Comparison of ENCODE assay signal across 32 mouse cellular contexts in genomic region chr16:31940586-31940985, GRCm38 (mm10). TPM values are rescaled to one million over a fixed set of nuclear protein-coding genes. Genes with fewer than 3 reads are reported as not detected.
DNase-seq lines count a peak whose midpoint lies in the region; ATAC-seq and TF ChIP-seq lines count a peak whose summit lies in the region.
"Had no signal": no experiment of that assay in that cellular context is flagged by ENCODE, and none has a peak within 500 bp of the region (broad histone marks: within the 10 kb centered on the region; RNA-seq: fewer than 3 reads in every experiment).

No protein-coding gene starts in this region.

- H3K79me2 ChIP-seq in MEL (ENCODE audit: control insufficient read depth, insufficient read depth, low read length, poor library complexity) = peaks cover under 1% of the 10 kb centered on the region

- TF ChIP-seq EP300 in MEL (IDR thresholded peaks at IDR 0.05; ENCODE audit: low read depth in 1 of 2, low read length in 2 of 2) = no peak; a peak in 1 of 4 replicates
- no peak for TF ChIP-seq EP300 in liver, embryonic 14.5 days (IDR thresholded peaks at IDR 0.05; ENCODE audit: low read depth)

- 68% methylated on average over 2 of the region's 2 CpGs for WGBS in hindbrain, embryonic 12.5 days
- WGBS in hindbrain, embryonic 16.5 days = 74% methylated on average over 2 of the region's 2 CpGs
- WGBS in liver, embryonic 14.5 days (ENCODE audit: insufficient replicate concordance) = 25% methylated on average over 2 of the region's 2 CpGs

- H3K4me3 ChIP-seq in hindbrain, embryonic 12.5 days = no peak overlapping the region
- no peak overlapping the region for H3K4me3 ChIP-seq in hindbrain, embryonic 16.5 days (ENCODE audit: low read length)
- H3K4me3 ChIP-seq in MEL (ENCODE audit: control insufficient read depth in 1 of 2, insufficient read depth in 1 of 2, low read depth in 2 of 2, low read length in 2 of 2) = no peak overlapping the region
- no peak overlapping the region for H3K4me3 ChIP-seq in liver, embryonic 14.5 days (ENCODE audit: insufficient read depth in 1 of 2, low read depth in 2 of 2, low read length in 2 of 2)
- H3K4me3 ChIP-seq in gastrocnemius, adult 2 months = no peak overlapping the region
- H3K4me3 ChIP-seq: embryonic facial prominence, embryonic 10.5 days; embryonic facial prominence, embryonic 15.5 days; forebrain, embryonic 12.5 days; heart, embryonic 12.5 days; limb, embryonic 10.5 days; limb, embryonic 15.5 days; midbrain, embryonic 15.5 days; neural tube, embryonic 15.5 days had no signal

- peaks cover 16% of the 10 kb centered on the region for H3K4me1 ChIP-seq in hindbrain, embryonic 12.5 days
- H3K4me1 ChIP-seq in hindbrain, embryonic 16.5 days (ENCODE audit: control insufficient read depth, insufficient read depth, low read depth, low read length) = peaks cover 15% of the 10 kb centered on the region
- H3K4me1 ChIP-seq in MEL (ENCODE audit: control insufficient read depth in 1 of 2, insufficient read depth in 2 of 2, low read length in 2 of 2) = peaks cover 0 to 11% of the 10 kb centered on the region in 2 experiments; a peak in 3 of 4 replicates
- H3K4me1 ChIP-seq in liver, embryonic 14.5 days (replicated peaks; ENCODE audit: control insufficient read depth in 2 of 2, insufficient read depth in 2 of 2, low read length in 1 of 2) = peaks cover 0 to 3% of the 10 kb centered on the region in 2 experiments; a peak in 2 of 4 replicates

- H3K9ac ChIP-seq in hindbrain, embryonic 12.5 days = 0 out of 2 replicates have a peak overlapping the region, but pooled peaks have one; percentile 4
- H3K9ac ChIP-seq in hindbrain, embryonic 16.5 days (ENCODE audit: low read depth, low read length) = no peak overlapping the region
- peak overlapping the region; percentile 33; the same call in 1 of the 2 replicates for H3K9ac ChIP-seq in MEL (ENCODE audit: control insufficient read depth, low read depth, low read length, poor library complexity, severe bottlenecking)
- H3K9ac ChIP-seq in liver, embryonic 14.5 days (replicated peaks) = no peak overlapping the region
- H3K9ac ChIP-seq: embryonic facial prominence, embryonic 15.5 days; forebrain, embryonic 12.5 days; heart, embryonic 12.5 days; hindbrain, embryonic 14.5 days; limb, embryonic 15.5 days; lung, embryonic 14.5 days; midbrain, embryonic 15.5 days; neural tube, embryonic 15.5 days had no signal

- H3K4me2 ChIP-seq in hindbrain, embryonic 12.5 days (replicated peaks) = no peak overlapping the region
- no peak overlapping the region for H3K4me2 ChIP-seq in hindbrain, embryonic 16.5 days (ENCODE audit: low read length)
- H3K4me2 ChIP-seq in liver, embryonic 14.5 days (ENCODE audit: low read depth) = no peak overlapping the region
- H3K4me2 ChIP-seq: embryonic facial prominence, embryonic 15.5 days; forebrain, embryonic 12.5 days; heart, embryonic 12.5 days; hindbrain, embryonic 14.5 days; limb, embryonic 15.5 days; lung, embryonic 14.5 days; midbrain, embryonic 15.5 days; neural tube, embryonic 15.5 days had no signal

- peaks cover 13% of the 10 kb centered on the region; the same call in 1 of the 2 replicates for H3K36me3 ChIP-seq in hindbrain, embryonic 12.5 days
- peaks cover 2% of the 10 kb centered on the region; the same call in 1 of the 2 replicates for H3K36me3 ChIP-seq in hindbrain, embryonic 16.5 days (ENCODE audit: control insufficient read depth, insufficient read depth, low read length)
- H3K36me3 ChIP-seq in MEL (ENCODE audit: control insufficient read depth in 1 of 2, insufficient read depth in 2 of 2, low read length in 2 of 2) = peaks cover 0 to 4% of the 10 kb centered on the region in 2 experiments; a peak in 1 of 4 replicates
- no peaks in the 10 kb centered on the region for H3K36me3 ChIP-seq in liver, embryonic 14.5 days (replicated peaks; ENCODE audit: control insufficient read depth, insufficient read depth, low read depth)
- H3K36me3 ChIP-seq: embryonic facial prominence, embryonic 15.5 days had no signal

- peaks cover 14% of the 10 kb centered on the region; the same call in 1 of the 2 replicates for H3K27me3 ChIP-seq in hindbrain, embryonic 12.5 days
- H3K27me3 ChIP-seq in hindbrain, embryonic 16.5 days (replicated peaks; ENCODE audit: control insufficient read depth, insufficient read depth, low read length) = no peaks in the 10 kb centered on the region
- no peaks in the 10 kb centered on the region for H3K27me3 ChIP-seq in MEL (ENCODE audit: control insufficient read depth in 1 of 2, insufficient read depth in 2 of 2, low read length in 2 of 2)
- peaks cover 8% of the 10 kb centered on the region for H3K27me3 ChIP-seq in liver, embryonic 14.5 days (ENCODE audit: control insufficient read depth, insufficient read depth, low read length)

- no peak overlapping the region for H3K27ac ChIP-seq in hindbrain, embryonic 12.5 days
- H3K27ac ChIP-seq in hindbrain, embryonic 16.5 days (ENCODE audit: low read depth, low read length) = no peak overlapping the region
- peak overlapping the region; percentile 59 for H3K27ac ChIP-seq in MEL (ENCODE audit: control insufficient read depth, low read depth, low read length)
- H3K27ac ChIP-seq in liver, embryonic 14.5 days = no peak overlapping the region
- no peak overlapping the region for H3K27ac ChIP-seq in gastrocnemius, adult 2 months
- H3K27ac ChIP-seq: embryonic facial prominence, embryonic 10.5 days; embryonic facial prominence, embryonic 15.5 days; forebrain, embryonic 12.5 days; hindbrain, embryonic 14.5 days; kidney, postnatal 0 days; limb, embryonic 10.5 days; limb, embryonic 15.5 days; midbrain, embryonic 15.5 days; neural tube, embryonic 15.5 days; stomach, postnatal 0 days had no signal

- no peak for ATAC-seq in hindbrain, embryonic 12.5 days (ENCODE audit: low FRiP score)
- no peak for ATAC-seq in hindbrain, embryonic 16.5 days
- ATAC-seq in liver, embryonic 14.5 days (ENCODE audit: insufficient read depth) = peak; percentile 42; the same call in 1 of the 2 replicates
- ATAC-seq: midbrain, embryonic 15.5 days had no signal

- TF ChIP-seq RAD21 in MEL (IDR thresholded peaks at IDR 0.05; ENCODE audit: low read depth, low read length) = no peak

- intact Hi-C loops in gastrocnemius, adult 2 months (cut with DNase I) = loop anchor here (10.0 kb wide), 1 partner anchor 304 kb away; the partner anchor contains the start of genes Fbxo45 and Wdr53
- intact Hi-C loops in left cerebral cortex, postnatal 25 days (cut with DNase I) = no loop called here

- peak; percentile 81 for DNase-seq in MEL (ENCODE audit: low read depth, low spot score)
- peak; percentile 38 for DNase-seq in induced T-regulatory cell, adult 2 months (ENCODE audit: low read depth)
- DNase-seq in liver, embryonic 14.5 days (ENCODE audit: low read depth in 3 of 3, low spot score in 3 of 3) = no peak
- DNase-seq in gastrocnemius, adult 2 months = no peak
- DNase-seq in cerebellum, postnatal 14 days = no peak
- DNase-seq in left cerebral cortex, postnatal 25 days (ENCODE audit: low spot score in 2 of 2) = no peak
- DNase-seq: adrenal gland, postnatal 25 days; cerebellum, adult 2 months; cerebellum, postnatal 25 days; gastrocnemius, postnatal 25 days; heart, adult 18-20 months; heart, postnatal 4 days; kidney, adult 2 months; kidney, postnatal 4 days; lung, embryonic 14.5 days; right cerebral cortex, postnatal 4 days; thymus, adult 18-20 months; thymus, postnatal 25 days had no signal

- no peak for TF ChIP-seq CTCF in MEL (IDR thresholded peaks at IDR 0.05 in 2 of 3, conservative IDR thresholded peaks at IDR 0.05 in 1 of 3; ENCODE audit: control insufficient read depth in 1 of 3, insufficient read depth in 1 of 3, low read depth in 2 of 3, low read length in 3 of 3, poor library complexity in 1 of 3, severe bottlenecking in 1 of 3)
- no peak for TF ChIP-seq CTCF in liver, embryonic 14.5 days (IDR thresholded peaks at IDR 0.05; ENCODE audit: low read depth)
- no peak for TF ChIP-seq CTCF in gastrocnemius, adult 2 months (IDR thresholded peaks at IDR 0.05)

- TF ChIP-seq POLR2A in MEL (IDR thresholded peaks at IDR 0.05; ENCODE audit: control insufficient read depth in 1 of 2, insufficient read depth in 1 of 2, low read depth in 1 of 2, low read length in 2 of 2, poor library complexity in 1 of 2) = no peak

- H3K9me3 ChIP-seq in hindbrain, embryonic 12.5 days (replicated peaks) = no peaks in the 10 kb centered on the region
- H3K9me3 ChIP-seq in hindbrain, embryonic 16.5 days (ENCODE audit: control insufficient read depth, low read length) = no peaks in the 10 kb centered on the region
- H3K9me3 ChIP-seq in MEL (replicated peaks; ENCODE audit: insufficient read depth, low read length) = no peaks in the 10 kb centered on the region
- H3K9me3 ChIP-seq in liver, embryonic 14.5 days (ENCODE audit: control insufficient read depth, low read length) = no peaks in the 10 kb centered on the region
- H3K9me3 ChIP-seq: embryonic facial prominence, embryonic 10.5 days; heart, embryonic 12.5 days; limb, embryonic 10.5 days; limb, embryonic 15.5 days; midbrain, embryonic 15.5 days; neural tube, embryonic 15.5 days had no signal

RNA-seq across cellular contexts. Expression of gene Pigz, which starts 6.9 kb away (rescaled TPM):
- polyA plus RNA-seq in hindbrain, embryonic 12.5 days (2016; fragmentation: Nextera tagmentation; extraction: Ambion mirVana) = 2.1 and 2.8 TPM in 2 replicates
- 4.1 and 5.2 TPM in 2 replicates for polyA plus RNA-seq in hindbrain, embryonic 16.5 days (2015; fragmentation: Nextera tagmentation; extraction: Ambion mirVana)
- 0.23 and 0.26 TPM in 2 replicates for total RNA-seq in MEL (2012; rRNA removed)
- polyA plus RNA-seq in MEL (2012; ENCODE audit: insufficient read depth in 1 of 2, insufficient read length in 2 of 2, low read depth in 1 of 2, low replicate concordance in 2 of 2, missing spikeins in 1 of 2) = under 1 TPM in 1 of 2 experiments, not detected in 1; 0.28 TPM
- polyA plus RNA-seq in liver, embryonic 14.5 days (2012; rRNA removed) = 0.15 and 0.31 TPM in 2 replicates
- polyA plus RNA-seq in liver, embryonic 14.5 days (2014; fragmentation: Nextera tagmentation; extraction: Ambion mirVana) = 0.28 and 0.34 TPM in 2 replicates
- total RNA-seq in gastrocnemius, adult 2 months (2021) = under 1 TPM; 0.20 to 0.71 TPM
- 10 to 100 TPM; 23.3 to 25.1 TPM for total RNA-seq in left cerebral cortex, postnatal 25 days (2021)
- total RNA-seq: adrenal gland, postnatal 25 days; megakaryocyte-erythroid progenitor cell, adult 5-6 weeks had no signal

RNA-seq across cellular contexts. Expression of gene 0610012G03Rik, which starts 7.7 kb away (rescaled TPM):
- 81.1 and 88.2 TPM in 2 replicates for polyA plus RNA-seq in hindbrain, embryonic 12.5 days (2016; fragmentation: Nextera tagmentation; extraction: Ambion mirVana)
- 128 and 132 TPM in 2 replicates for polyA plus RNA-seq in hindbrain, embryonic 16.5 days (2015; fragmentation: Nextera tagmentation; extraction: Ambion mirVana)
- 41.9 and 44.4 TPM in 2 replicates for total RNA-seq in MEL (2012; rRNA removed)
- 10 to 100 TPM in 1 of 2 experiments, not detected in 1; 56.2 TPM for polyA plus RNA-seq in MEL (2012; ENCODE audit: insufficient read depth in 1 of 2, insufficient read length in 2 of 2, low read depth in 1 of 2, low replicate concordance in 2 of 2, missing spikeins in 1 of 2)
- 21.5 and 23.2 TPM in 2 replicates for polyA plus RNA-seq in liver, embryonic 14.5 days (2012; rRNA removed)
- polyA plus RNA-seq in liver, embryonic 14.5 days (2014; fragmentation: Nextera tagmentation; extraction: Ambion mirVana) = 42.3 and 45.3 TPM in 2 replicates
- total RNA-seq in gastrocnemius, adult 2 months (2021) = 10 to 100 TPM; 52.1 to 66.5 TPM
- 10 to 100 TPM; 45.3 to 47.3 TPM for total RNA-seq in left cerebral cortex, postnatal 25 days (2021)

RNA-seq across cellular contexts. Expression of gene Ncbp2, which starts 7.7 kb away (rescaled TPM):
- 123 and 128 TPM in 2 replicates for polyA plus RNA-seq in hindbrain, embryonic 12.5 days (2016; fragmentation: Nextera tagmentation; extraction: Ambion mirVana)
- polyA plus RNA-seq in hindbrain, embryonic 16.5 days (2015; fragmentation: Nextera tagmentation; extraction: Ambion mirVana) = 91.7 and 95.0 TPM in 2 replicates
- total RNA-seq in MEL (2012; rRNA removed) = 79.6 and 100 TPM in 2 replicates
- 100 to 1,000 TPM in 1 of 2 experiments, not detected in 1; 222 TPM for polyA plus RNA-seq in MEL (2012; ENCODE audit: insufficient read depth in 1 of 2, insufficient read length in 2 of 2, low read depth in 1 of 2, low replicate concordance in 2 of 2, missing spikeins in 1 of 2)
- 10.7 and 25.1 TPM in 2 replicates for polyA plus RNA-seq in liver, embryonic 14.5 days (2012; rRNA removed)
- polyA plus RNA-seq in liver, embryonic 14.5 days (2014; fragmentation: Nextera tagmentation; extraction: Ambion mirVana) = 29.0 and 31.5 TPM in 2 replicates
- total RNA-seq in gastrocnemius, adult 2 months (2021) = 10 to 100 TPM; 11.5 to 17.9 TPM
- 10 to 100 TPM; 50.9 to 53.8 TPM for total RNA-seq in left cerebral cortex, postnatal 25 days (2021)

Comparison
In these comparisons a context has a peak if more than half of its experiments do, and no peak if none do; other contexts are left out.
1. H3K9ac ChIP-seq: peak in hindbrain, embryonic 12.5 days (single experiment) and MEL (single experiment); none in hindbrain, embryonic 16.5 days (single experiment) and liver, embryonic 14.5 days (single experiment).
2. DNase-seq: peak in MEL (single experiment) and induced T-regulatory cell, adult 2 months (single experiment); none in liver, embryonic 14.5 days (0 of 3), gastrocnemius, adult 2 months (single experiment), cerebellum, postnatal 14 days (0 of 2) and left cerebral cortex, postnatal 25 days (0 of 2).